Mouse (Mus musculus): ENCODE data around the gene Hddc3.

GRCm38 (mm10) chr7:80373850-80374249 is 30.9 kb downstream of the Hddc3 start:
- TF ChIP-seq CTCF (conservative IDR thresholded peaks at IDR 0.05 in 1 of 2, IDR thresholded peaks at IDR 0.05 in 1 of 2; ENCODE audit: low read depth in 2 of 2, low read length in 2 of 2) (no peak), EP300 (IDR thresholded peaks at IDR 0.05; ENCODE audit: low read length) (0 out of 2 replicates have a peak, but pooled peaks have one; percentile 25), USF2 (conservative IDR thresholded peaks at IDR 0.05; ENCODE audit: low read depth, low read length) (no peak), MAX (IDR thresholded peaks at IDR 0.05; ENCODE audit: low read length) (no peak), POLR2A (IDR thresholded peaks at IDR 0.05; ENCODE audit: low read depth, low read length) (peak; percentile 39; the same call in 1 of the 2 replicates), ZC3H11A (IDR thresholded peaks at IDR 0.05; ENCODE audit: low read depth, low read length) (no peak), KAT2A (IDR thresholded peaks at IDR 0.05; ENCODE audit: insufficient replicate concordance, low read length) (no peak), PAX5 (IDR thresholded peaks at IDR 0.05; ENCODE audit: low read length) (no peak), BHLHE40 (IDR thresholded peaks at IDR 0.05; ENCODE audit: low read depth, low read length) (no peak), ZKSCAN1 (IDR thresholded peaks at IDR 0.05; ENCODE audit: borderline replicate concordance, low read depth, low read length) (no peak), CHD1 (IDR thresholded peaks at IDR 0.05; ENCODE audit: low read depth, low read length) (no peak), MAFK (IDR thresholded peaks at IDR 0.05; ENCODE audit: insufficient replicate concordance, low read length) (no peak)
